In the genomic region with DNA sequence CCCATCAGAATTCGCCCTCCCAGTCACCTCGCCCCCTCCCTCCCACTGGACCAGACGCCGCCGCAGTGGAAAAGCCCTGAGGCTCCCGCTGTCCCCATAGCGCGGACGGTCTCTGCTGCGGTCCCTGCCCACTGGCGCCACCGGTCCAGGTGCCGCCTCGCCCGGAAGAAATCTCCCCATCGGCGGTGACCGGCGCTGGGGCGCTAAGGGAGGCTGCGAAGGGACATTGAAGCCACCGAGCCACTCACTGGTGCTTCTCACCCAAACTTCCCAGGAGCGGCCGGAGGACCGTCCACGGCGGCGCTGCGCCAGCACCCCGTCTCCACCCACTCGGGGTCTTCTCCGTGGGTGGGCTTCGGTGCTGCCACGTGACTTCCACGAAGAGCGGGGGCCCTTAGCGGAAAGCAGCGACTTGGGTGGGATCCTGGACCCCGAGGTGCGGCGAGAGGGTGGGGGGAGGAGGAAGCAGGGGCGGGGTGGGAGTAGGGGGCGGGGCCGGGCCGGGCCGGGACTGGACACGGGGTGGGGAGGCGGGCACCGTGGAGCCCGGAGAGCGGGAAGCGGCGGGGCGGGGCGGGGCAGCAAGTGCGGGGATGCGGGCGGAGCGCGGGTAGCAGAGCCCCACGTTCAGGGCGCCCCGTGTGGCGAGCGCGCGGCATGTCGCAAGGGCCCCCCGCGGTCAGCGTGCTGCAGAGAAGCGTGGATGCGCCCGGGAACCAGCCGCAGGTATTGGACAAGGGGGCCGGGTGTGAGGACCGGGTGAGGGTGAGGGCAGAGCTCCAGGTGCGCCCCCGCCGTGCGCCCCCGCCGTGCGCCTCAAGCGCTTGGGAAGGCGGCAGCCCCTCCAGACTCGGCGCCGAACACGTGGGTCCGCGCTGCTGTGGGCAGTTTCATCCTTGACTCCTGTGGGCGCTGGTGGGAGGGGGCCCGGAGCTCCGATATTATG, we compare ENCODE assay signal across 8 mouse cellular contexts. TPM values are rescaled to one million over a fixed set of nuclear protein-coding genes. Genes with fewer than 3 reads are reported as not detected.
DNase-seq lines count a peak whose midpoint lies in the region; ATAC-seq and TF ChIP-seq lines count a peak whose summit lies in the region.

Gene Batf3 (plus strand): TSS at position 46 of the 946 bp plus-strand sequence.

- no peaks in the 10 kb centered on the region for H3K9me3 ChIP-seq in forebrain, postnatal 0 days (ENCODE audit: low read length)
- H3K9me3 ChIP-seq in hindbrain, embryonic 16.5 days (ENCODE audit: control insufficient read depth, low read length), result no peaks in the 10 kb centered on the region
- H3K9me3 ChIP-seq in liver, embryonic 13.5 days (replicated peaks), result no peaks in the 10 kb centered on the region

- H3K4me2 ChIP-seq in forebrain, postnatal 0 days (ENCODE audit: low read depth), result peak within 1 kb of the TSS; percentile 99
- H3K4me2 ChIP-seq in hindbrain, embryonic 16.5 days (ENCODE audit: low read length), result peak within 1 kb of the TSS; percentile 77
- peak within 1 kb of the TSS; percentile 71 for H3K4me2 ChIP-seq in liver, embryonic 13.5 days

- no peaks in the 10 kb centered on the region for H3K36me3 ChIP-seq in forebrain, postnatal 0 days (ENCODE audit: insufficient read depth)
- no peaks in the 10 kb centered on the region for H3K36me3 ChIP-seq in hindbrain, embryonic 16.5 days (ENCODE audit: control insufficient read depth, insufficient read depth, low read length)
- no peaks in the 10 kb centered on the region for H3K36me3 ChIP-seq in liver, embryonic 13.5 days

- H3K4me1 ChIP-seq in cerebellum, adult 2 months (ENCODE audit: control insufficient read depth, insufficient read depth, low read length), result no peaks in the 10 kb centered on the region
- H3K4me1 ChIP-seq in forebrain, postnatal 0 days (ENCODE audit: insufficient read depth), result no peaks in the 10 kb centered on the region
- H3K4me1 ChIP-seq in hindbrain, embryonic 16.5 days (ENCODE audit: control insufficient read depth, insufficient read depth, low read depth, low read length), result peaks cover 6% of the 10 kb centered on the region; the same call in 1 of the 2 replicates
- peaks cover 19% of the 10 kb centered on the region for H3K4me1 ChIP-seq in liver, embryonic 13.5 days (replicated peaks)

- peaks cover 1% of the 10 kb centered on the region; the same call in 1 of the 2 replicates for H3K27me3 ChIP-seq in cerebellum, adult 2 months (ENCODE audit: control insufficient read depth, insufficient read depth, low read length)
- H3K27me3 ChIP-seq in forebrain, postnatal 0 days (ENCODE audit: insufficient read depth, low read length), result 0 out of 2 replicates have a peak, but pooled peaks cover 3% of the 10 kb centered on the region
- H3K27me3 ChIP-seq in hindbrain, embryonic 16.5 days (replicated peaks; ENCODE audit: control insufficient read depth, insufficient read depth, low read length), result peaks cover 3% of the 10 kb centered on the region; the same call in 1 of the 2 replicates
- H3K27me3 ChIP-seq in liver, embryonic 13.5 days, result peaks cover 66% of the 10 kb centered on the region

- peak; percentile 80 for ATAC-seq in forebrain, postnatal 0 days
- ATAC-seq in hindbrain, embryonic 16.5 days, result peak; percentile 71
- ATAC-seq in liver, embryonic 13.5 days (ENCODE audit: low read depth), result peak; percentile 26; the same call in 1 of the 2 replicates
- ATAC-seq in monocyte, adult 5-6 weeks (replicated peaks; ENCODE audit: insufficient number of reproducible peaks, low FRiP score, low TSS enrichment, poor library complexity, severe bottlenecking), result 0 out of 2 replicates have a peak, but pooled peaks have one; percentile 34

- no peak for TF ChIP-seq CTCF in cerebellum, adult 2 months (IDR thresholded peaks at IDR 0.05; ENCODE audit: borderline replicate concordance, insufficient read depth, low read depth, low read length)
- peak; percentile 68 for TF ChIP-seq CTCF in forebrain, postnatal 0 days (IDR thresholded peaks at IDR 0.05; ENCODE audit: low read depth)

- no peak for TF ChIP-seq POLR2A in cerebellum, adult 2 months (IDR thresholded peaks at IDR 0.05; ENCODE audit: borderline replicate concordance, insufficient read depth, low read length)

- H3K9ac ChIP-seq in forebrain, postnatal 0 days, result peak within 1 kb of the TSS; percentile 47
- H3K9ac ChIP-seq in hindbrain, embryonic 16.5 days (ENCODE audit: low read depth, low read length), result peak within 1 kb of the TSS; percentile 43
- H3K9ac ChIP-seq in liver, embryonic 13.5 days, result peak within 1 kb of the TSS; percentile 50

- peak within 1 kb of the TSS; percentile 49 for H3K4me3 ChIP-seq in cerebellum, adult 2 months (replicated peaks; ENCODE audit: insufficient read depth, low read depth, low read length)
- peak within 1 kb of the TSS; percentile 49 for H3K4me3 ChIP-seq in forebrain, postnatal 0 days (ENCODE audit: low read depth, low read length)
- peak within 1 kb of the TSS; percentile 48 for H3K4me3 ChIP-seq in hindbrain, embryonic 16.5 days (ENCODE audit: low read length)
- peak within 1 kb of the TSS; percentile 56 for H3K4me3 ChIP-seq in liver, embryonic 13.5 days (replicated peaks)

- no peak within 1 kb of the TSS for H3K27ac ChIP-seq in cerebellum, adult 2 months (ENCODE audit: insufficient read depth, low read length)
- no peak within 1 kb of the TSS for H3K27ac ChIP-seq in forebrain, postnatal 0 days (ENCODE audit: low read depth, low read length)
- H3K27ac ChIP-seq in hindbrain, embryonic 16.5 days (ENCODE audit: low read depth, low read length), result no peak within 1 kb of the TSS
- no peak within 1 kb of the TSS for H3K27ac ChIP-seq in liver, embryonic 13.5 days

- WGBS in cerebellum, adult 2 months, result under 1% methylated on average over 92 of the region's 95 CpGs
- WGBS in forebrain, postnatal 0 days, result 3% methylated on average over 88 of the region's 95 CpGs
- 1% methylated on average over 61 of the region's 95 CpGs for WGBS in hindbrain, embryonic 16.5 days
- whole genome bisulfite sequencing in liver, embryonic 13.5 days (ENCODE audit: insufficient replicate concordance), result 1% methylated on average over 90 of the region's 95 CpGs

- DNase-seq in cerebellum, adult 2 months, result peak; percentile 12 to 25
- no peak for DNase-seq in cerebellum, adult 9-10 months
- peak; percentile 69 for DNase-seq in adrenal gland, postnatal 14 days
- DNase-seq in forebrain, postnatal 0 days, result peak; percentile 40
- no peak for DNase-seq in liver, embryonic 13.5 days
- peak; percentile 36 for DNase-seq in urinary bladder, postnatal 25 days (ENCODE audit: low spot score)

RNA-seq across cellular contexts. Expression of gene Batf3, which starts in this region (rescaled TPM):
- 0.62 and 0.85 TPM in 2 replicates for polyA plus RNA-seq in cerebellum, adult 2 months (2012; rRNA removed)
- 2.0 and 5.2 TPM in 2 replicates for total RNA-seq in adrenal gland, postnatal 14 days (2021)
- 1.4 and 1.8 TPM in 2 replicates for total RNA-seq in forebrain, postnatal 0 days (2014; rRNA removed)
- polyA plus RNA-seq in forebrain, postnatal 0 days (2015; fragmentation: Nextera tagmentation; extraction: Ambion mirVana), result 1.2 and 1.3 TPM in 2 replicates
- polyA plus RNA-seq in hindbrain, embryonic 16.5 days (2015; fragmentation: Nextera tagmentation; extraction: Ambion mirVana), result 2.5 and 3.9 TPM in 2 replicates
- polyA plus RNA-seq in liver, embryonic 13.5 days (2015; fragmentation: Nextera tagmentation; extraction: Ambion mirVana), result 2.6 and 3.1 TPM in 2 replicates
- 1.6 to 2.5 TPM (median 2.3 TPM) in 3 replicates for total RNA-seq in monocyte, adult 5-6 weeks (2017)

Comparison
In these comparisons a context has a peak if more than half of its experiments do, and no peak if none do; other contexts are left out.
1. Peak in DNase-seq and H3K4me3 ChIP-seq in cerebellum, adult 2 months; RNA of the gene not detected or under 1 TPM.
2. DNase-seq: peak in adrenal gland, postnatal 14 days (single experiment), forebrain, postnatal 0 days (single experiment) and urinary bladder, postnatal 25 days (single experiment); none in cerebellum, adult 9-10 months (single experiment) and liver, embryonic 13.5 days (single experiment).
3. ATAC-seq: peak in every context shown above with its lines; median percentile 80 in forebrain, postnatal 0 days; 71 in hindbrain, embryonic 16.5 days; 34 in monocyte, adult 5-6 weeks; 26 in liver, embryonic 13.5 days.
4. Peak in every context shown above with its lines, with median percentiles within 50 percentile points of each other: H3K4me3 ChIP-seq, H3K4me2 ChIP-seq and H3K9ac ChIP-seq.